In genomic region chr13:33095575-33095974, GRCm38 (mm10) we compare ENCODE assay signal across 20 mouse cellular contexts. TPM values are rescaled to one million over a fixed set of nuclear protein-coding genes. Genes with fewer than 3 reads are reported as not detected.
"Had no signal": no experiment of that assay in that cellular context is flagged by ENCODE, and none has a peak within 500 bp of the region (broad histone marks: within the 10 kb centered on the region; RNA-seq: fewer than 3 reads in every experiment).

No protein-coding gene starts in this region.

- H3K4me3 ChIP-seq: neural tube, embryonic 12.5 days; neural tube, embryonic 13.5 days; neural tube, embryonic 15.5 days; stomach, embryonic 15.5 days had no signal

- H3K4me2 ChIP-seq: neural tube, embryonic 12.5 days; neural tube, embryonic 13.5 days; neural tube, embryonic 15.5 days; stomach, embryonic 15.5 days had no signal

- H3K4me1 ChIP-seq: neural tube, embryonic 12.5 days; neural tube, embryonic 13.5 days; neural tube, embryonic 15.5 days; stomach, embryonic 15.5 days had no signal

- H3K27me3 ChIP-seq: neural tube, embryonic 12.5 days; neural tube, embryonic 13.5 days; neural tube, embryonic 15.5 days; stomach, embryonic 15.5 days had no signal

- H3K9me3 ChIP-seq: neural tube, embryonic 12.5 days; neural tube, embryonic 13.5 days; neural tube, embryonic 15.5 days; stomach, embryonic 15.5 days had no signal

- DNase-seq: retina, postnatal 1 day; right cerebral cortex, adult 18-20 months; right cerebral cortex, postnatal 14 days; right cerebral cortex, postnatal 25 days; right cerebral cortex, postnatal 4 days; spleen, adult 18-20 months; thymus, adult 18-20 months; thymus, adult 2 months; thymus, postnatal 14 days; thymus, postnatal 25 days; thymus, postnatal 36 days; thymus, postnatal 4 days had no signal

- H3K27ac ChIP-seq: neural tube, embryonic 12.5 days; neural tube, embryonic 13.5 days; neural tube, embryonic 15.5 days; stomach, embryonic 15.5 days; stomach, postnatal 0 days had no signal

- H3K9ac ChIP-seq: neural tube, embryonic 12.5 days; neural tube, embryonic 13.5 days; neural tube, embryonic 15.5 days; stomach, embryonic 15.5 days had no signal

- H3K36me3 ChIP-seq: neural tube, embryonic 12.5 days; neural tube, embryonic 13.5 days; neural tube, embryonic 15.5 days; stomach, embryonic 15.5 days had no signal

RNA-seq across cellular contexts. Expression of gene Serpinb1b, which starts 17.2 kb away (rescaled TPM):
- total RNA-seq: neutrophil, adult 5-6 weeks had no signal
- polyA plus RNA-seq: neural tube, embryonic 12.5 days; small intestine, adult 2 months; testis, adult 2 months had no signal
